Mouse (Mus musculus) layer of hippocampus, postnatal 10 days (tissue): ENCODE results near the gene Olfr523. TPM values are rescaled to one million over a fixed set of nuclear protein-coding genes. Genes with fewer than 3 reads are reported as not detected.

Source experiments
- total RNA-seq, 2 experiments: library from RNA; stranded (reverse); gene quantifications; 2 replicates each; pipeline ENCODE4 v1.2.3; 2021

Olfr523 gene
- total RNA-seq, 2 experiments from 2014 or later: not detected

Other genes starting within 250 kb of the Olfr523 start
- gene Utf1, start 229.4 kb upstream of the Olfr523 start, total RNA-seq: not detected
- 1 to 10 TPM in 1 of 2 experiments, under 1 TPM in 1; 0.87 to 1.0 TPM for gene 6430531B16Rik, start 194.5 kb upstream of the Olfr523 start, total RNA-seq
- 1 to 10 TPM; 1.3 to 2.4 TPM for gene Adam8, start 180.7 kb upstream of the Olfr523 start, total RNA-seq
- gene Zfp511, start 136.8 kb upstream of the Olfr523 start, total RNA-seq: 10 to 100 TPM; 22.3 to 24.9 TPM
- gene Tubgcp2, start 136.5 kb upstream of the Olfr523 start, total RNA-seq: 10 to 100 TPM; 40.8 TPM
- gene Msx3, start 124.1 kb upstream of the Olfr523 start, total RNA-seq: under 1 TPM; 0.16 to 0.20 TPM
- 100 to 1,000 TPM; 247 to 252 TPM for gene Caly, start 90.7 kb upstream of the Olfr523 start, total RNA-seq
- gene Prap1, start 79.8 kb upstream of the Olfr523 start, total RNA-seq: not detected
- 10 to 100 TPM; 26.8 to 27.1 TPM for gene Fuom, start 70.8 kb upstream of the Olfr523 start, total RNA-seq
- gene Paox, start 57.4 kb upstream of the Olfr523 start, total RNA-seq: 1 to 10 TPM; 6.2 to 7.1 TPM
- 10 to 100 TPM; 63.4 to 67.1 TPM for gene Echs1, start 56.7 kb upstream of the Olfr523 start, total RNA-seq
- gene Mtg1, start 35.7 kb upstream of the Olfr523 start, total RNA-seq: 10 to 100 TPM; 27.0 to 30.2 TPM
- 100 to 1,000 TPM; 145 to 155 TPM for gene Sprn, start 18.3 kb upstream of the Olfr523 start, total RNA-seq
- gene Olfr522, start 8.5 kb upstream of the Olfr523 start, total RNA-seq: not detected
- gene Olfr524, start 32.7 kb downstream of the Olfr523 start, total RNA-seq: not detected
- gene Cd163l1, start 45.0 kb downstream of the Olfr523 start, total RNA-seq: under 1 TPM; 0.64 to 0.78 TPM
- gene 5830411N06Rik, start 74.1 kb downstream of the Olfr523 start, total RNA-seq: under 1 TPM; 0.18 to 0.20 TPM
- gene Olfr525, start 147.6 kb downstream of the Olfr523 start, total RNA-seq: not detected
- gene Olfr527, start 160.8 kb downstream of the Olfr523 start, total RNA-seq: not detected
- not detected for gene Olfr60, start 188.5 kb downstream of the Olfr523 start, total RNA-seq
- gene Olfr530, start 203.1 kb downstream of the Olfr523 start, total RNA-seq: not detected
- gene Olfr531, start 229.7 kb downstream of the Olfr523 start, total RNA-seq: not detected
- gene Olfr532, start 248.4 kb downstream of the Olfr523 start, total RNA-seq: not detected